Mouse (Mus musculus) E14TG2a.4 (cell line): ENCODE measurements at regions not wholly inside any gene's neighbourhood (a gene's known extent, or its start where the extent isn't known, plus 50 kb on each side); places are given as distances from the start of the nearest gene placed in this dataset.

Experiments used
- CTCF ChIP-seq: conservative IDR thresholded peaks from 2 replicates; pipeline ENCODE4 v1.5.1; 2014; ENCODE audit warnings: low read length
- NANOG ChIP-seq: IDR thresholded peaks from 2 replicates; pipeline ENCODE4 v1.6.1; 2014; ENCODE audit warnings: borderline replicate concordance, low read length, mixed read lengths

GRCm38 (mm10) chr4:7253616-7254015 lies 985.2 kb downstream of the Car8 start:
- TF ChIP-seq CTCF (no peak), NANOG (no peak)
